Mouse (Mus musculus) lung, postnatal 14 days (tissue): ENCODE measurements at regions not wholly inside any gene's neighbourhood (a gene's known extent, or its start where the extent isn't known, plus 50 kb on each side); places are given as distances from the start of the nearest gene placed in this dataset.

Experiments used
- DNase-seq: peaks from one replicate; pipeline ENCODE4 v3.0.0; 2021

DNA sequence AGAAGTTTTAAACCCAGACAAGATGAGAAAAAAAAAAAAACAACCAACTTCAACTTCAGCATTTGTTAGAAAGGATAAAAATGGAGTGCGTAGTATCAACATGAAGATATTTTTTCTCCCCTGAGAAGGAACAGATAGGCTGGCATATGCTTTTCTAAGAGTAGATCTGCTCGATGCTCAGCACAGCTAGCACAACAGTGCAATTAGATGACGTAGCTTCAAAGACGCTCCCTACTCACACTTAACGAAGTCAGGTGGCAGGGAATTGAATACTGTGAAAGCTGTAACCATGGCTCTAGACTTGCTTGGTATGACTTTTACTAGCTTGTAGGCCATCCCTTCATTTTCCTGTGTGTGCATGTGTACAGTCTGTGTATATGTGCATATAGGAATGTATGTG is 299.5 kb downstream of the Tmem182 start:
- DNase-seq: no peak

GRCm38 (mm10) chr1:41121636-41122175 is 316.3 kb downstream of the Tmem182 start:
- no peak for DNase-seq

DNA sequence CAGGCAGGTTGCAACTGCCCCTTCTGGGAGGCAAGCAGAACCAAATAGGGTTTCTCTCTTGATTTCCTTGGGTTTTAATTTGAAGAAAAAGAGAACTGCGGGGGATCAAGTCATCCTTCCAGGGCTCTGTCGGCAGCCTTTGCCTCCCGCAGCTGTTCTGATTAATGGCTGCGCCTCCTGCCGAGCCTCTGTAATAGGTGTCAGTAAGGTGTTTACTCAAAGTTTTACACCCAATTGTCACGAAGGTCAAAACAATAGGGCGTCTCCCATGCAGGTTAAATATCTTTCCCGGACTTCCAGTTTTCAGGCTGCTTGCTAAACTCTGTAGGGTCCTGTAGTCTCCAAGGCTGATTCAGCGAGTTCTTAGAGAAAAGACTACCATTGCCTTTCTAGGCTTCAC is 326.0 kb downstream of the Tmem182 start:
- DNase-seq: no peak

DNA sequence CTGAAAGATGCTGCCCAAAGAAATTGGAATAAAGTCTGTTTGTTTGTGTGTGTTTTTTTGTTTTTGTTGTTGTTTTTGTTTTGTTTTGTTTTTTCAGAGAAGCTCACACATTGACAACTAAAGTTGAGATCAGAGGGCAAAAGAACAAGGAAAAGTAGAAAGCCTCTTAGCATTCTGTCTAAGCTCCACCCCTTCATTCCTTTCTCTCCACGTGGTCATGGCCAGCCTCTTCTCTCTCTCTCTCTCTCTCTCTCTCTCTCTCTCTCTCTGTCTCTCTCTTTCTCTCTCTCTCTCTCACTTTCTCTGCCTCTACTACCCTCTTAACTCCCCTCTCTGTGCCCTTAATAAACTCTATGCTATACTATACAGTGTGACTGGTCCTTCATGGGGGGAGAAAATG is 327.7 kb downstream of the Tmem182 start:
- DNase-seq: no peak

GRCm38 (mm10) chr1:41133946-41134345 is 328.5 kb downstream of the Tmem182 start:
- DNase-seq: no peak

GRCm38 (mm10) chr1:41139725-41140124 is 334.3 kb downstream of the Tmem182 start:
- DNase-seq: no peak

DNA sequence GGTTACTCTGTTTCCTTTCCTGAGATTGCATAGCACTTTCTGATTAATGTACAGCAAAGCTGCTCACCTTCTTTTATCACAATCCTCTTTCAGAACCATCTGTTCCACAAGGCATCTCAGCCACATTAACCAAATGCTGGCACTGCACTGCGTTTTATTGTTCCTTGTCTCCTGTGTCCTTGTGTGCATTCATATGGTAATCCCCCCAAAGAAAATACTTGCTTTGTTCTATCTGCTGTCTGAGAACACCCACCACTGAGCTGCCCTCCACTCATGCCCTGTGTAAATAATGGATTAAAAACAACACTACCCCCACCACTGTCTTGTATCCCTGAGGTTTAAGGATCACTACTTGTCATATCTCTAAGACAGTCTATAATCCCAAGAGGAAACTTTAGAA is 335.1 kb downstream of the Tmem182 start:
- DNase-seq: no peak

GRCm38 (mm10) chr1:41141992-41142391 is 336.6 kb downstream of the Tmem182 start:
- no peak for DNase-seq

DNA sequence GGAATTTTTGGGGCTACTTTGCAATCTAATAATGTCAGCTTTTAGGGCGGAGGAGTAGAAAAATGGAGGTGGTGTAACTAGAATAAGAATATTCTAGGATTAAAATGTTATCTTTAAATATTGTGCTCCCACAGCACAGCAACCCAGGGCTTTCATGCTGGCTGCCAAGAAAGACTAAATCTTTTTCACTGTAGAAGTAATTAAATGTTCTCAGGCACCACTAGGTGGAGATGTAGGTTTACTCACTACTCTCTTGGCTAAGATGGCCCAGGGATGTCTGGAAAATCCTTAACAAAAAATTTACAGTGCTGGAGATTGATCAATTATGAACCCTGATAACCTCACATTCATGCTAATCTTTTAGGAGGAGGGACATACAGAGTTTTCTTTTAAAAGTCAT is 347.1 kb downstream of the Tmem182 start:
- DNase-seq: no peak

GRCm38 (mm10) chr1:41153174-41153999 is 348.0 kb downstream of the Tmem182 start:
- DNase-seq: no peak

DNA sequence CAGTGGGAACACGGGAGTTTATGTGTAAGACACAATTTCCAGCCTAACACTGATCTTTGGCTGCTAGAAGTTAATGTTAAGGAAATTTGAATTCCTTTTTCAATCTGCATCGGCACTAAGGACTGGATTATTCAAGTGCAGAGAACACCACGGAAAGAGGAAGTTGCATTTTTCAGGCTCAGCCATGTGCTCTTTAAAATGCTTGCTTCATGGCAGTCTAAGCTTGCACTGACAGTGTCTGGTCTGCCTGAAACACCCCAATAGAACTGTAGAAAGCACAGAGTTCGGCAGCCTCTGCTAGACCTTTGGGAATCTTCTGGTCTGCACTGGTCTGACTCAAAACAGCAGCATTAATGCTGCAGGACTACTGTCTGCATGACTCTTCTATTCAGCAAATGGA is 348.8 kb downstream of the Tmem182 start:
- no peak for DNase-seq

DNA sequence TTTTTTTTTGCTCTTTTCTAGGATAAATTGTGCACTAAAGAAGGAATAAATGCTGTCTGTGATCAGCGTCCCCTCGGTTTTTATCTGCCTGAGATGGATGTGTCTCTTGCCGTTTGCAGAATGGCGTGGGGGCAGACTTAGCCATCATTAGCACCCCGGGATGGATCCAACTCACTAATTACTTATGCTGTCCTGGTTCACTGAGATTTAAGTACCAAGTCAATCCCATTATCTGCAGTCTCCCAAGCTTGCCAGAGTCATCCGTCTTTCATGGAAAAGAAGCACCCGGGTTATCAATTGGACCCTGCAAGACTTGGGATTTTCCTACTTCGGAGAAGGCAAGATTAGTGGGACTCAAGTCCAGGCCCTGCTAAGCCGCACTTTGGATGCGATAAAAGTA is 351.5 kb downstream of the Tmem182 start:
- no peak for DNase-seq

DNA sequence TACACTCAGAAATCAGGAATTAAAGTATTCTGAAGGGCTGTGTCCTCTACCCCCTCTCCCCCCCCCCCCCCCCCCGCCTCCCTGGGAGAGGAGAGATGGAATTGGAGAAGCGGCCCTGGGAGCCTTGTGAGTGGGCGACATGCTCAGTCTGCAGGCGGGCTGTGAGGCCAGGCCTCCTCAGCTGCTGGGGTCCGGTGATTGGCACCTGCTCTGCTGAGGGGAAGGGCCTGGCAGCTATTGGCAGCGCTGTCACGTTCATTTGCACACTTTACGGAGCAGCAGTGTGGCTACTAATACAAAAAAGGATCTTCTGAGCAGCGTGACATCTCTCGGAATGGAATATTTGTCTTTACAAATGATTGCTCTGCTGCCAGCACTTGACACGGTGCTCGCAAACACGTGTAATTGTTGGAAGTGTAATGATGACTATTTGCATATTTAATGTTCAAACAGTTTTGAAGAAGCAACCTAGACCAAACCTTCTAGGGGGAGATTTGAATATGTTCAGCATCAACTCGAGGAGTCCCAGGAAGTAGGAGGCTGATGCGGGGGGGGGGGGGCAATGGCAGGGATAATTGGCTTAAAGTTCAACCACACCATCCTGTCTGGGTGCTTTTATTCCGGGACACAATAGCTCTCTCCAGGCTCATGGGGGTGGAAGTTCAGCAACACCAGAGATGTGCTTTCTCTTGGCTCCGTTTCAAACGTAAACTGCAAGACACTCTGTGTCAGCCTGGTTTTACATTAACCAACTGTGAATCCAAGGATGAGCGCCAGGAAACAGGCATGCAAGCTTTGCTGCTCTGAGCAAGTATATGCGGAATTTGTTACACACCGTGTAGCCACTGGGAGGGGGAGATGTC is 352.5 kb downstream of the Tmem182 start:
- DNase-seq: no peak

GRCm38 (mm10) chr1:41165878-41166786 is 360.7 kb downstream of the Tmem182 start:
- no peak for DNase-seq

- no peak for DNase-seq
These were observed 361.5 kb downstream of the Tmem182 start for GRCm38 (mm10) chr1:41166787-41167420.

GRCm38 (mm10) chr1:41186991-41187390 is 381.6 kb downstream of the Tmem182 start:
- DNase-seq: no peak

DNA sequence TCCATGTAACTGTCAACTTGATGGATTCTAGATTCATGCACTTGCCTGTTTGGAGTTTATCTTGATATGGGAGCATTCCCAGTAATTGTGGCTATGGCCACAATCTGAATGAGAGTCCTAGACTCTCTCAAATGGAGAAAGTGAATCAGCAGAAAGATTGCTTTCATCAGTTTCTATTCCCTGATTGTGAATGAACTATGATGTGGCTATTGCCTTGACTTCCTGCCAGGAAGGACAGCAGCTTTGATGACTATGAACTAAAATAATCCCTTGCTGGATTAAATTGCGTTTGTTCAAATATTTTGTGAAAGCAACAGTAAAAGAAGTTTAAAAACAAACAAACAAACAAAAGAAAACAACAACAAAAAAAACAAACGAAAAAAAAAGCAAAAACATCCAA is 407.5 kb downstream of the Tmem182 start:
- no peak for DNase-seq

DNA sequence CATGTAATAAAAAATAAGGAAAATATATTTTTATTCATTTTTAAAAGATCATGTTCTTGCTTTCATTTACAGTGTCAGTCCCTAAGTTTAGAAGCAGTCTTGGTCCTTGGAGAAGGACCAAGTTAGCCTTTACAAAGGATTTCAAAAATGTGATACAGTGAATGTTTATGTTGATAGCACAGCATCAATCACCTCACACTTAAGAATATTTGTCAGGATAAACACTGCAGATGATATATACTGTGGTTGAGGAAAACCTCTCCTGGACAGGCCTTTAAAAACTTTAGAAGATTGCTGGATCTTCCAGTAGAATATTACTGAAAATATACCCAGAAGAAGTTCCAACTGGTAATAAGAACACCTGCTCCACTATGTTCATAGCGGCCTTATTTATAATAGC is 420.4 kb downstream of the Tmem182 start:
- no peak for DNase-seq

DNA sequence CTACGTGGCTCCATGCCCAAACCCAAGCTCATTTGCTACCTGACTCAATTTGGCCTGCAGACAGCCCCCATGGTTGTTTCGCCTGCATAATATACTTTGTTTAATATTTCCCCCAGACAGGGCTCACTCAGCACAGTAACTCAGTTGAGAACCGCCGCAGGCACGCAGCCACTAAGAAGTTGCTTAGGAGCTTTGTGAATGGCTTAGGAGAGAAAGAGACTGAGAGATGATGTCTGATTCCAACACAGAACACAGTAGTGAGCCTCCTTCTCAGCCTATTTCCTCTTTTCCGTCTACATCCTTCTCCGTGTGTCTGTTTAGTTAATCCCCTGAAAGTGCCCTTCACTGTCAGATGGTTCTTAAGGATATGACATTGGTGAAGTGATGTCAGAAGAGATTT is 429.9 kb downstream of the Tmem182 start:
- DNase-seq: no peak

DNA sequence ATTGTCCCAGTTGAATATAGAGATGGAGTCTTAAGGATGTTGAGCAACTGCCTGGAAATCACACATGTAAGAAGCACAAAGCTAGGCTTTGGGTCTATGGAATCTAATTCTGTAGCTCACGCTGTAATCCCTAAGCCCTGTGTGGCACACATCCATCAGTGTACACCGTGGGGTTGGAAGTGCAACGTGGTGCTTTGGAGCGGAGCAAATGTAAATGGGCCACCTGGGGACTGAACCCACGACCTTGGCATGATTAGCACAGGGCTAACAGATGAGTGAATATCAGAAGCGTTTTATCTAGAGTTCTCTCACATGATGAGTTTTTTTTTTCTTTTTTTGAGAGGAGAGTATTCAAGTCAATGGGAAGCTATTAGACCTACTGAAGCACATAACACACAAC is 437.6 kb downstream of the Tmem182 start:
- no peak for DNase-seq

DNA sequence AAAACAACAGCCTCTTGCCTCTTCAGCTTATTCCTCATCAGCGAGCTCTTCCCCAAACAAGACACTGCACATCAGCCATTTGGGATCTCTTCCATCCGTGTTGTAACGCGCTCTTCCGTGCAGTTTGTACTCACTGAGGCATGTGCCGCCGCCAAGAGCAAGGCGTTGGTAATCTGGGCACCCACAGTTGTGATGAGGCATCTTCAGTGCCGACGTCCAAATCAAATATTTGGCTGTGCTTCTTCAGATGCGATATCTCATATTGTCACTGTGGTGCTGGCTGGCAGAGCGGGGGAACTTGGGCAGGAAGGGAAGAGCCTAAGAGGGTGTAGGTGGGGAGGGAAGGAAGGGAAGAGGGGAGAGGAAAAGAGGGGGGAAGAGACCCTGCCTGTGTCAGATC is 439.2 kb downstream of the Tmem182 start:
- DNase-seq: no peak

GRCm38 (mm10) chr1:41264214-41264613 is 458.8 kb downstream of the Tmem182 start:
- peak; percentile 3 for DNase-seq
